Mouse (Mus musculus) hindbrain, embryonic 14.5 days (tissue): Measurements from ENCODE around the gene Spem2. TPM values are rescaled to one million over a fixed set of nuclear protein-coding genes. Genes with fewer than 3 reads are reported as not detected.

Experiments used
- ATAC-seq: fragments of 200-750 bp; cut with Nextera tagmentation; 2 replicates; pipeline ENCODE4 v1.8.0; 2017; ENCODE audit warnings: moderate number of reproducible peaks, mild to moderate bottlenecking, moderate TSS enrichment, moderate library complexity; ENCODE audit not compliant: low FRiP score
- DNase-seq: peaks from one replicate; pipeline ENCODE4 v3.0.0-alpha.2; 2015; ENCODE audit warnings: low spot score
- H3K27ac ChIP-seq: fragments of 300-500 bp; sonication (generic); 2 replicates; pipeline ENCODE4 v1.5.1; 2014; ENCODE audit warnings: mild to moderate bottlenecking, moderate library complexity
- H3K27me3 ChIP-seq: fragments of 300-500 bp; sonication (generic); 2 replicates; pipeline ENCODE4 v1.6.1; 2014; ENCODE audit warnings: mild to moderate bottlenecking, low read length, mixed read lengths; ENCODE audit not compliant: control insufficient read depth, insufficient read depth
- H3K36me3 ChIP-seq: fragments of 300-500 bp; sonication (generic); replicated peaks from 2 replicates; pipeline ENCODE4 v1.6.1; 2014; ENCODE audit not compliant: control insufficient read depth, insufficient read depth
- H3K4me1 ChIP-seq: fragments of 300-500 bp; sonication (generic); replicated peaks from 2 replicates; pipeline ENCODE4 v1.6.1; 2014; ENCODE audit warnings: antibody characterized with exemption, low read length, mixed read lengths; ENCODE audit not compliant: control insufficient read depth, insufficient read depth
- H3K4me2 ChIP-seq: fragments of 300-500 bp; sonication (generic); replicated peaks from 2 replicates; pipeline ENCODE4 v1.6.1; 2014; ENCODE audit warnings: mild to moderate bottlenecking, moderate library complexity
- H3K4me3 ChIP-seq: fragments of 300-500 bp; sonication (generic); replicated peaks from 2 replicates; pipeline ENCODE4 v1.5.1; 2014; ENCODE audit warnings: mild to moderate bottlenecking, low read length
- H3K9ac ChIP-seq: fragments of 300-500 bp; sonication (generic); 2 replicates; pipeline ENCODE4 v1.6.1; 2014
- H3K9me3 ChIP-seq: fragments of 300-500 bp; sonication (generic); 2 replicates; pipeline ENCODE4 v1.6.1; 2016; ENCODE audit warnings: low read length; ENCODE audit not compliant: control insufficient read depth
- WGBS: fragments of 180-500 bp; shearing (Covaris S2); extraction: QIAGEN DNeasy Blood & Tissue Kit; methylation state at CpG from one replicate; pipeline ENCODE4 v1.1.7; 2014; 5-methylcytosine and 5-hydroxymethylcytosine counted together
- polyA plus RNA-seq: library from polyadenylated mRNA; unstranded; fragments of >200 nt; fragmentation: Nextera tagmentation; extraction: Ambion mirVana; gene quantifications from 2 replicates; pipeline ENCODE4 v1.2.1, GENCODE M21; 2014

The Spem2 gene
- polyA plus RNA-seq, 1 experiment from 2014 or later = not detected

DNA sequence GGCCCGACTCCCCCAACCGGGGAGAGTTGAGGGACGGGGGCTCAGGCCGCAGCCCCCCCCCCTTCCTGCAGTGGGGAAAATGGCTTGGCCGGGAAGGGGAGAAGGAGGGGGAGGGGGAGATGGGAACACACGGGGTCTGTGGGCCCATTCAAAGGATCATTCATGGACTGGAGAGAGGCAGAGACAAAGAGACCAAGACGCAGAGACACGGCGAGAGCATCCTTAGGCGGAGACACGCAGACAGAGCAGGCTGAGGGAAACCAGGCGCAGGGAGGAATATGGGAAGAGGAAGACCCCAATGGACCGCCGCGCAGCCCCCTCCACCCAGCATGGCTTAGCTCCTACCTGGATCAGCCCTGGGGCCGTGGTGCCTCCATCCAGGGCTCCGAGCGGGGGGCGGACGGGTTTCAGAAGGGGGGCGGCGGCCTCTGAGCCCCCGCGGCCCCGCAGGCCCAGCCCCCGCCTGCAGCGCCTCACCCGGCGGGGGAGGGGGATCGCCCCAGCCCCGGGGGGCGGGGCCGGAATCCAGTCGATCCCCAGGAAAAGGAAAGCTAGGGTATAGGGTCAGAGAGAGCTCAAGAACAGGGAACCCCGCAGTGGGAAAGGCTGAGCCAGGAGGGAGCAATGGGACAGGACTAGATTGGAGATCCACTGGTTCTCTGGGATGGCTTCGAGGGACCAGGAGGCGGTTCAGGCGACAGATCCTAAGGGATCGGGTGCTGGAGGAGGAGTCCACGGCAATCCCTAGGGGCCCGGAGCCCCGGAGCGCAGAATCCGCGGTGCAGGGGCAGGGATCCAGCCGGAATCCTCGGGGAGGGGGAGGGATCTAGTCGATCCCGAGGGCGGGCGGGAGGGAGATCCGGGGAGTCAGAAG lies 18.7 kb upstream of the Spem2 start:
- ATAC-seq (no peak), DNase-seq (peak; percentile 50)
- H3K27ac ChIP-seq = peak overlapping the region; percentile 98
- H3K9me3 ChIP-seq = no peaks in the 10 kb centered on the region
- H3K9ac ChIP-seq = peak overlapping the region; percentile 98
- H3K27me3 ChIP-seq = no peaks in the 10 kb centered on the region
- peaks cover 21% of the 10 kb centered on the region for H3K36me3 ChIP-seq
- under 1% methylated on average over 47 of the region's 52 CpGs for WGBS
- H3K4me1 ChIP-seq = peaks cover 35% of the 10 kb centered on the region
- peak overlapping the region; percentile 99 for H3K4me2 ChIP-seq
- H3K4me3 ChIP-seq = peak overlapping the region; percentile 95

DNA sequence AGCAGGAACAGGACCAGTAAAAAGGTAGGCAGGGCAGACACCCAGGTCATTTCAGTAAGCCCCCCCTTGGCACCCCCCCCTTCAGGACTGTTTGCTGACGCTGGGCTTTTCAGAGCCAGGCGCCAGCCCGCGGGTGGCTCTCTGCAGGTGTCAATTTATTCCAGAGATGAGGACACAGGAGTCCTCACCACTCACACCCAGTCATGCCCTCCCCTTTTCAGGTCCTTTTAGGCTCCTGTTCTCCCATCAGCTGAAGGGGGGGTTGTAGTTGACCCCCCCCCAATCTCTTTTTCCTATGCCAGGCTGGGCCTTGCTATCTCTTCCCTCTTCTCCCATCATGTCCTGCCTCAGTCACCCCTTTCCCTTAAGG lies 17.7 kb upstream of the Spem2 start:
- peaks cover 35% of the 10 kb centered on the region for H3K4me1 ChIP-seq
- H3K27ac ChIP-seq = peak overlapping the region; percentile 98
- no peaks in the 10 kb centered on the region for H3K27me3 ChIP-seq
- H3K36me3 ChIP-seq = peaks cover 29% of the 10 kb centered on the region
- H3K9ac ChIP-seq = peak overlapping the region; percentile 98
- no peak for ATAC-seq
- 0% methylated on average over 4 of the region's 4 CpGs for WGBS
- DNase-seq = no peak
- peak overlapping the region; percentile 95 for H3K4me3 ChIP-seq
- H3K9me3 ChIP-seq = no peaks in the 10 kb centered on the region
- peak overlapping the region; percentile 99 for H3K4me2 ChIP-seq

- Histone ChIP-seq H3K4me1 (peaks cover 35% of the 10 kb centered on the region), H3K9me3 (no peaks in the 10 kb centered on the region), H3K4me2 (peak overlapping the region; percentile 99), H3K4me3 (peak overlapping the region; percentile 95), H3K36me3 (peaks cover 34% of the 10 kb centered on the region), H3K27me3 (no peaks in the 10 kb centered on the region), H3K27ac (peak overlapping the region; percentile 98), H3K9ac (peak overlapping the region; percentile 98)
- under 1% methylated on average over 9 of the region's 9 CpGs for WGBS
- DNase-seq (no peak), ATAC-seq (no peak)
Observed at GRCm38 (mm10) chr11:69835326-69835965, 17.2 kb upstream of the Spem2 start.

DNA sequence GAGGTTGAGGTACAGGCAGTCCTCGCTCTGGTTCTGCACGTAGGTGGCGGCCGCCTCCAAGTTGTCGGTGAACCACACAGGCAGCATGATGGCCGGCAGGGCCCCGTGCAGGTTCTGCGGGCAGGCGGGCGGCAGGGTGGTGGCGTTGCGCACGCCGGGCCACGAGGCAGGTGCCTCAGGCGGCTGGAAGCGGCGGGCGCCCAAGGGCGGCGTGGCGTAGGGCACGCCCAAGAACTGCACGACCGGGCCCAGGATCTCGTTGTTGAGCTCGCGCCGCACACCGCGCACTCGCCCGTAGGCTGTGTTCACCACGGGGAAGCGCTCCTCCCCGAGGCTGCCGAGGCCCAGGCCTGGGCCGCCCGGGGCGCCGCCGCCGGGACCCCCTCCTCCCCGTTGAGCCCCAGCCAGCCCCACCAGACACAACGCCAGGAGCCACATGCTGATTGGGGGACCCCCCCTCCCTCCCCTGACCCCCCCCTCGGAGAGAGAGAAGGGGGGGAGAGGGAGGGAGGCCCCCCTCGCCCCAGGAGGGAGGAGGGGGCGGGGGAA lies 15.8 kb upstream of the Spem2 start:
- H3K9me3 ChIP-seq = no peaks in the 10 kb centered on the region
- H3K4me2 ChIP-seq = peak overlapping the region; percentile 99
- peak overlapping the region; percentile 38; the same call in 1 of the 2 replicates for H3K27ac ChIP-seq
- H3K9ac ChIP-seq = peak overlapping the region; percentile 98
- ATAC-seq = no peak
- peak overlapping the region; percentile 95 for H3K4me3 ChIP-seq
- WGBS = 6% methylated on average over 37 of the region's 48 CpGs
- H3K4me1 ChIP-seq = peaks cover 31% of the 10 kb centered on the region
- no peak for DNase-seq
- H3K27me3 ChIP-seq = no peaks in the 10 kb centered on the region
- peaks cover 44% of the 10 kb centered on the region for H3K36me3 ChIP-seq

DNA sequence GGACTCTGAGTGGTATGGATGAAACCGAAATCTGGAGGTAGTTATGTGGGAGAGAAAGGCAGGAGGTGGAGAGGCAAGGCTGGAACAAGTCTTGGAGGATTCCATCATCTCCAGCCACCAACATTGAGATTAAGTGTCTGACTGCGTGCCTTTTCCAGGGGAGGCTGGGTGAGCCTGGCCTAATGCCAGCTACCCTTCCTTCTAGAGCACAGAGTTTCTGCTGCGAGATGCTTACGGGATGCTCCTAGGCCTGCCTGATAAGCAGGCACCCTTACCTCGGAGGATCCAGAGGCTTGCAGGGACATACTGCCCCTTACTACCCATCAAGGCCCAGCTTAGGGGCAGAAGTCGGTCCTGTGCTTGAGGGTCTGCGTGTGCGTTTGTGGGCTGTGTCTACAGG lies 15.3 kb upstream of the Spem2 start:
- DNase-seq (no peak), ATAC-seq (no peak)
- Histone ChIP-seq H3K36me3 (peaks cover 49% of the 10 kb centered on the region), H3K27me3 (no peaks in the 10 kb centered on the region), H3K4me2 (peak overlapping the region; percentile 99), H3K9ac (peak overlapping the region; percentile 98), H3K27ac (no peak overlapping the region), H3K4me1 (peaks cover 26% of the 10 kb centered on the region), H3K9me3 (no peaks in the 10 kb centered on the region), H3K4me3 (peak overlapping the region; percentile 95)
- 45% methylated on average over 8 of the region's 8 CpGs for WGBS

- no peak for DNase-seq
- Histone ChIP-seq H3K36me3 (peaks cover 95% of the 10 kb centered on the region), H3K9ac (no peak overlapping the region), H3K4me1 (peaks cover 3% of the 10 kb centered on the region), H3K4me3 (no peak overlapping the region), H3K27ac (no peak overlapping the region), H3K27me3 (no peaks in the 10 kb centered on the region), H3K9me3 (no peaks in the 10 kb centered on the region), H3K4me2 (no peak overlapping the region)
- WGBS = 55% methylated on average over 5 of the region's 5 CpGs
- ATAC-seq = no peak
Observed at GRCm38 (mm10) chr11:69828832-69829231, 10.6 kb upstream of the Spem2 start.

GRCm38 (mm10) chr11:69823456-69823855 lies 5.2 kb upstream of the Spem2 start:
- Histone ChIP-seq H3K4me2 (no peak overlapping the region), H3K27ac (no peak overlapping the region), H3K9ac (no peak overlapping the region), H3K36me3 (peaks cover 49% of the 10 kb centered on the region), H3K9me3 (no peaks in the 10 kb centered on the region), H3K4me1 (no peaks in the 10 kb centered on the region), H3K4me3 (no peak overlapping the region), H3K27me3 (no peaks in the 10 kb centered on the region)
- DNase-seq (no peak), ATAC-seq (no peak)
- WGBS = 69% methylated on average over 2 of the region's 2 CpGs

GRCm38 (mm10) chr11:69822080-69822479 lies 3.8 kb upstream of the Spem2 start, which contains the start of gene Spem1:
Gene Spem1 (minus strand): TSS chr11:69822180.
- H3K9me3 ChIP-seq = no peaks in the 10 kb centered on the region
- H3K27me3 ChIP-seq = no peaks in the 10 kb centered on the region
- H3K4me1 ChIP-seq = no peaks in the 10 kb centered on the region
- H3K27ac ChIP-seq = no peak within 1 kb of the TSS
- H3K36me3 ChIP-seq = peaks cover 36% of the 10 kb centered on the region
- no peak within 1 kb of the TSS for H3K9ac ChIP-seq
- DNase-seq (no peak), ATAC-seq (no peak)
- WGBS = 84% methylated on average over 3 of the region's 3 CpGs
- no peak within 1 kb of the TSS for H3K4me2 ChIP-seq
- no peak within 1 kb of the TSS for H3K4me3 ChIP-seq

DNA sequence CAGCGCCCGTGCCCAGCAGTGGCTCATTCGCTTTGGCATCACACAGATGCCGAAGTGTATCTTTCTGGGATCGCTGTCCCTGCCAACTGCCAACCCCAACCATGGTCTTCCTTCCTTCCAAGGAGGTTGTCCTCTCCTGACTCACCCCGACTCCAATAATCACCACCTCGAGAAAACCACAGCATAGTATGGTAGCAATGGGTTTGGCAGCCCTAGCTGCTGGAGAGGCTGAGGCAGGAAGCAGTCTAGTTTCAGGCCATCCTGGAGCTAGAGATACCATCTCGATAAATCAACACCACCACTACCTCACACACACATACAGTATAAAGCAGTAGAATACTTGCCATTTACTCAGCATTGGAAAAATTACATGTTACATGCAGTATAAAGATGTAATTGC lies 606 bp upstream of the Spem2 start:
- Histone ChIP-seq H3K4me2 (no peak overlapping the region), H3K27me3 (no peaks in the 10 kb centered on the region), H3K36me3 (peaks cover 4% of the 10 kb centered on the region), H3K4me1 (no peaks in the 10 kb centered on the region), H3K4me3 (no peak overlapping the region), H3K9ac (no peak overlapping the region), H3K9me3 (no peaks in the 10 kb centered on the region), H3K27ac (no peak overlapping the region)
- no peak for DNase-seq
- 93% methylated on average over 8 of the region's 8 CpGs for WGBS
- no peak for ATAC-seq
